Mouse (Mus musculus) T-helper 2 cell (primary cell): ENCODE data around the gene Kcnj2.

Experiments used
- in situ Hi-C: fragments of 300-600 bp; cut with MboI, MseI; formaldehyde crosslinking; loops from one replicate; pipeline ENCODE4 v1.15.1; 2025; ENCODE audit warnings: high pct_unique_total_duplicates

Kcnj2 gene

GRCm38 (mm10) chr11:111088226-111088625 lies 22.3 kb downstream of the Kcnj2 start:
- in situ Hi-C loops: loop anchor here (10.0 kb wide), 1 partner anchor 1113 kb away; no protein-coding TSS in a partner anchor

DNA sequence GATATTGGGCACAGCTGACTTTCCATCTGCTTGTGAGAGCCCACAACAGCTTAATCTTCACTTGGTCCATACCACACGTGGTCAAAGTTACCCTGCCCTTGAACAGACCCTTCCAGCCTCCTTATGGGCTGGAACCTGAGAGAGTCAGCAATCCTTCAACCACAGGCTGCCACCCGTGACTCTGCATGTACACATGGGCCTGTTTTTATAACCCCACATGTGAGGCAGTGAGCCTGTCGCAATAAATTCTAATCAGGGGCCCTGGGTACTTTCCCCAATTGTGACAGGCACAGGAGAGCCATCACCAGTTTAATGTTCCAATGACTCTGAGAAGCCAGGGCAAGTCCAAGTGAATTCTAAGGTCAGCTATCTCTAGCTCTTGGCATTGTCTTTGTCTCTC lies 22.8 kb downstream of the Kcnj2 start:
- in situ Hi-C loops: loop anchor here (10.0 kb wide), 1 partner anchor 1114 kb away; no protein-coding TSS in a partner anchor

DNA sequence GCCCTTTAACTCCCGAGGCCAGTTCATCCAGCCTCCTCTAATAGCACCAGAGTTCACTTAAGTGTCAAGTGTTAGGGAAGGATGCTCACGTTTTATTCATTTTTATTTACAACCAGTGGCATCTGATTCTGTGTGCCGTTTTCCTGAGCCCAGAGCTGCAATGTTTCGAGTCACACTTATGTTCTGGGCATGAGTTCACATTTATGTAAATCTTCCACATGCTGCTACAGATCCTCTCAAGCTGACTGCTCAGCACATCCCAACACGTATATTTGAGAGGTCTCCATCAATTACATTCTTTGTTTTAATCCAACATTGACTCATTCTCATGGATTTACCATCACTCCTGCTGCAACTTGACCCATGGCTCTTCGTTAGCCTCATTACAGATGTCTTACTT lies 25.2 kb downstream of the Kcnj2 start:
- in situ Hi-C loops: no loop called here

GRCm38 (mm10) chr11:111092967-111093366 lies 27.0 kb downstream of the Kcnj2 start:
- in situ Hi-C loops: no loop called here

GRCm38 (mm10) chr11:111096612-111097011 lies 30.6 kb downstream of the Kcnj2 start:
- in situ Hi-C loops: no loop called here

- in situ Hi-C loops: no loop called here
Measured at GRCm38 (mm10) chr11:111100131-111100530, 34.2 kb downstream of the Kcnj2 start.

DNA sequence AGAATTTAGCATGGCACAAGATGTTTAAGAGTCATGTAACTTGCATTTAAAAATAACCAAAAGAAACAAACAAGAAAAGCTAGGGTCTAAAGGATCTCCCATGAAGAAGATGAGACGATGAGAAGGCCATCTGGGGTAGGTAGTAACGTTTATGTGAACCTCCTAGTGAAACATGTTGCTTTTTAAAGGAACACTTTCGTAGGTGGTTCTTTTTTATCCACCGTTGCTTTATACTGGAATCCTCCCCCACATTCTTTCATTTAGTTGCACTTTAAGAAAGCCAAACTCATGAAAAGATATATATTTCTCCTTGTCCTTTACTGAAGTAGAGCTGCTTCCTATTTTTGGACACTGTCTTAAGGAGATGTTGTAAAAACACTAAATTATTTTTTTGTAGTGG lies 34.7 kb downstream of the Kcnj2 start:
- in situ Hi-C loops: no loop called here

DNA sequence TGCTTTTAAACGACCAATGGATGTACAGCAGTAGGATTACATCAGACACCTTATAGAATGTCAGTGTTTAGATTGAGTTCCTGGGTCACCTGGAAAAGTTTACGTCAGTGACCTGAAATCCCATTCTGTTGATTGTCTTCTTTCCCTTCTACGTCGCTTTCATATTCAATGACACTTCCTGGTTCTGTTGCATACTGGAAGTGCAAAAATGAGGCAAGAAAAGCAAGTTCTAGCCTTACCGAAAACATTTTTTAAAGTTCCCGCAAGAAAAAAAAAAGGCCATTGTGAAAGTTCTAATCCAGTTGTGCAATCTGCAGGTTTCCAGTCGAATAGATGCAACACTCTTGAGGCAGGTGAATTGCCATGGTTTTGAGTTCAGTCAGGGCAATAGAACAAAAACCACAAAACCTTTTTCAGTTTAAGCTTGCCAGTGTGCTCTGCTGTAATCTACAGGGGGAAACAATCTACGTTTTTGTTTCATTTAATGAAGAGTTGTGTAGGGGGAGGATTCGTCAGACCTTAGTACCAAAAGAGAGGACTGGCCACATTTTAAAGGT lies 35.7 kb downstream of the Kcnj2 start:
- in situ Hi-C loops: no loop called here

GRCm38 (mm10) chr11:111104422-111104821 lies 38.5 kb downstream of the Kcnj2 start:
- in situ Hi-C loops: no loop called here

GRCm38 (mm10) chr11:111108130-111108529 lies 42.2 kb downstream of the Kcnj2 start:
- in situ Hi-C loops: no loop called here

GRCm38 (mm10) chr11:111121514-111121913 lies 55.5 kb downstream of the Kcnj2 start:
- in situ Hi-C loops: no loop called here

DNA sequence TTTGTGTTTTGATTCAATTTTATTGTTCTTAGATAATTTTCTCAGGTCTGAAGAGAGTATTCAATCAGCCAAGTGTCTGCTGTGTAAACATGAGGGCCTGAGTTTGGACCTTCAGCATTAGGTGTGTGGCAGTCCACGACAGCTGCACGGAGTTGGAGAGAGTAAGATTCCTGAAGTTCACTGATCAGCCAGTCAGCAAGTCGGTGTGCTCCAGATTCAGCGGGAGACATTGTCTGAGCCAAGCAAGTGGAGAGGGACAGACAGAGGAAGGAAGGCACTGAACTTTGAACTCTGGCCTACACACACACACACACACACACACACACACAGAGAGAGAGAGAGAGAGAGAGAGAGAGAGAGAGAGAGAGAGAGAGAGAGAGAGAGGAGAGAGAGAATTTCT lies 57.4 kb downstream of the Kcnj2 start:
- in situ Hi-C loops: no loop called here

- in situ Hi-C loops: no loop called here
Measured at GRCm38 (mm10) chr11:111125963-111126362, 60.0 kb downstream of the Kcnj2 start.
